Mouse (Mus musculus) CH12.LX (cell line): Measurements from ENCODE around the gene Spink2. TPM values are rescaled to one million over a fixed set of nuclear protein-coding genes. Genes with fewer than 3 reads are reported as not detected.

Experiments
- DNase-seq: peaks from one replicate; pipeline ENCODE4 v3.0.0-alpha.2; 2013; ENCODE audit errors: extremely low read depth
- H3K27ac ChIP-seq: 2 replicates; pipeline ENCODE4 v1.5.1; 2012; ENCODE audit warnings: low read depth, mild to moderate bottlenecking, control low read depth, moderate library complexity; ENCODE audit not compliant: insufficient read depth
- H3K27me3 ChIP-seq: replicated peaks from 2 replicates; pipeline ENCODE3; 2012; ENCODE audit warnings: inconsistent platforms
- H3K36me3 ChIP-seq, 2 experiments: replicated peaks in 1 of 2; 2 replicates each; pipeline versions ENCODE3 to v1.6.1; 2012; ENCODE audit warnings: inconsistent platforms in 1 of 2, low read length in 1 of 2, mild to moderate bottlenecking in 1 of 2, mixed read lengths in 1 of 2, moderate library complexity in 1 of 2; ENCODE audit not compliant: control insufficient read depth in 1 of 2, insufficient read depth in 1 of 2
- H3K4me1 ChIP-seq, 2 experiments: 2 replicates each; pipeline ENCODE4 v1.6.1; 2012; ENCODE audit warnings: inconsistent platforms in 1 of 2, moderate library complexity in 1 of 2; ENCODE audit not compliant: insufficient read depth in 2 of 2, control insufficient read depth in 1 of 2
- H3K4me2 ChIP-seq: 2 replicates; pipeline ENCODE4 v1.6.1; 2012; ENCODE audit warnings: low read depth, mild to moderate bottlenecking, control low read depth; ENCODE audit not compliant: poor library complexity, insufficient read depth, severe bottlenecking
- H3K4me3 ChIP-seq, 3 experiments: fragments of 150-350 bp in 1 of 3; sonication (generic) in 1 of 3; replicated peaks in 1 of 3; 2 replicates each; pipeline versions ENCODE3 to v1.5.1; 2011 to 2012; ENCODE audit warnings: low read depth in 2 of 3, low read length in 2 of 3, mild to moderate bottlenecking in 2 of 3, moderate library complexity in 2 of 3, control low read depth in 1 of 3, improper control_type of control experiment in 1 of 3, inconsistent platforms in 1 of 3, mixed read lengths in 1 of 3; ENCODE audit not compliant: poor library complexity in 1 of 3
- H3K79me2 ChIP-seq: replicated peaks from 2 replicates; pipeline ENCODE4 v1.6.1; 2012; ENCODE audit warnings: mild to moderate bottlenecking, moderate library complexity; ENCODE audit not compliant: control insufficient read depth, poor library complexity, insufficient read depth, severe bottlenecking; ENCODE audit errors: extremely low read depth
- H3K9ac ChIP-seq: 2 replicates; pipeline ENCODE4 v1.6.1; 2012; ENCODE audit warnings: low read depth, mild to moderate bottlenecking, control low read depth, moderate library complexity; ENCODE audit not compliant: insufficient read depth
- H3K9me3 ChIP-seq: replicated peaks from 2 replicates; pipeline ENCODE3; 2012; ENCODE audit warnings: low read length, inconsistent platforms, mixed read lengths
- CHD1 ChIP-seq: IDR thresholded peaks from 2 replicates; pipeline ENCODE4 v1.6.1; 2012; ENCODE audit warnings: low read depth, low read length, improper control_type of control experiment, inconsistent platforms
- CHD2 ChIP-seq: IDR thresholded peaks from 2 replicates; pipeline ENCODE4 v1.6.1; 2011; ENCODE audit warnings: low read length, improper control_type of control experiment
- E2F4 ChIP-seq: IDR thresholded peaks from 2 replicates; pipeline ENCODE4 v1.6.1; 2011; ENCODE audit warnings: low read depth, low read length, improper control_type of control experiment; ENCODE audit not compliant: insufficient replicate concordance
- EP300 ChIP-seq: IDR thresholded peaks from 2 replicates; pipeline ENCODE4 v1.6.1; 2011; ENCODE audit warnings: low read length, improper control_type of control experiment
- ETS1 ChIP-seq: conservative IDR thresholded peaks from 2 replicates; pipeline ENCODE4 v1.6.1; 2012; ENCODE audit warnings: low read depth, mild to moderate bottlenecking, inconsistent platforms, low read length, improper control_type of control experiment, moderate library complexity
- GABPA ChIP-seq: IDR thresholded peaks from 2 replicates; pipeline ENCODE4 v1.6.1; 2012; ENCODE audit warnings: low read depth, low read length, improper control_type of control experiment, inconsistent platforms; ENCODE audit not compliant: insufficient replicate concordance
- HCFC1 ChIP-seq: IDR thresholded peaks from 2 replicates; pipeline ENCODE4 v1.6.1; 2012; ENCODE audit warnings: low read depth, mild to moderate bottlenecking, inconsistent platforms, low read length, improper control_type of control experiment
- MAX ChIP-seq: IDR thresholded peaks from 2 replicates; pipeline ENCODE4 v1.6.1; 2011; ENCODE audit warnings: low read length, improper control_type of control experiment
- MAZ ChIP-seq: IDR thresholded peaks from 2 replicates; pipeline ENCODE4 v1.6.1; 2012; ENCODE audit warnings: low read depth, mild to moderate bottlenecking, inconsistent platforms, low read length, improper control_type of control experiment, moderate library complexity
- MEF2A ChIP-seq: IDR thresholded peaks from 2 replicates; pipeline ENCODE4 v1.6.1; 2014; ENCODE audit warnings: low read depth, mild to moderate bottlenecking, inconsistent platforms, low read length, improper control_type of control experiment, borderline replicate concordance
- MYC ChIP-seq: IDR thresholded peaks from 2 replicates; pipeline ENCODE4 v1.6.1; 2011; ENCODE audit warnings: low read depth, mild to moderate bottlenecking, improper control_type of control experiment, low read length
- NELFE ChIP-seq: IDR thresholded peaks from 2 replicates; pipeline ENCODE4 v1.6.1; 2011; ENCODE audit warnings: low read depth, low read length, improper control_type of control experiment
- PAX5 ChIP-seq: IDR thresholded peaks from 2 replicates; pipeline ENCODE4 v1.6.1; 2012; ENCODE audit warnings: low read length, inconsistent platforms, mixed read lengths
- RCOR1 ChIP-seq: conservative IDR thresholded peaks from 2 replicates; pipeline ENCODE4 v1.6.1; 2012; ENCODE audit warnings: low read depth, mild to moderate bottlenecking, inconsistent platforms, low read length, improper control_type of control experiment
- SIN3A ChIP-seq: IDR thresholded peaks from 2 replicates; pipeline ENCODE4 v1.6.1; 2012; ENCODE audit warnings: low read length, improper control_type of control experiment, inconsistent platforms
- SMC3 ChIP-seq: IDR thresholded peaks from 2 replicates; pipeline ENCODE4 v1.6.1; 2011; ENCODE audit warnings: low read depth, low read length, improper control_type of control experiment
- TBP ChIP-seq: conservative IDR thresholded peaks from 2 replicates; pipeline ENCODE4 v1.6.1; 2011; ENCODE audit warnings: low read depth, low read length, improper control_type of control experiment
- USF1 ChIP-seq: IDR thresholded peaks from 2 replicates; pipeline ENCODE4 v1.6.1; 2014; ENCODE audit warnings: low read depth, mild to moderate bottlenecking, inconsistent platforms, low read length, improper control_type of control experiment
- ZC3H11A ChIP-seq: IDR thresholded peaks from 2 replicates; pipeline ENCODE4 v1.6.1; 2012; ENCODE audit warnings: low read depth, mild to moderate bottlenecking, inconsistent platforms, low read length, improper control_type of control experiment
- ZKSCAN1 ChIP-seq: IDR thresholded peaks from 2 replicates; pipeline ENCODE4 v1.6.1; 2012; ENCODE audit warnings: low read depth, inconsistent platforms, low read length, improper control_type of control experiment, borderline replicate concordance
- dilution Hi-C: fragments of 300-500 bp; cut with MboI; formaldehyde crosslinking; loops from 2 replicates; pipeline ENCODE4 v1.14.3; 2020; ENCODE audit warnings: low sequenced_read_pairs; ENCODE audit not compliant: extremely low pct_unique_long_range_greater_than_20kb, extremely low pct_ligation_motif_present
- in situ Hi-C: fragments of 300-500 bp; cut with MboI; formaldehyde crosslinking; loops from 3 replicates; pipeline ENCODE4 v1.14.3; 2019; ENCODE audit warnings: low sequenced_read_pairs, low pct_ligation_motif_present, low pct_unique_long_range_greater_than_20kb, mixed read lengths
- polyA plus RNA-seq: library from polyadenylated mRNA; unstranded; fragments of >175 nt; gene quantifications from 2 replicates; pipeline ENCODE4 v1.2.1, GENCODE M21; 2012; ENCODE audit warnings: low read depth; ENCODE audit not compliant: insufficient read length
- total RNA-seq, 2 experiments: library from RNA; depleted of rRNA; stranded (reverse); fragments of 300-350 nt in 1 of 2; fragments of >200 nt in 1 of 2; gene quantifications; 2 replicates each; pipeline ENCODE4 v1.2.3; 2012 to 2014

Gene Spink2
- total RNA-seq (2012; rRNA removed) (0.42 and 0.55 TPM in 2 replicates), total RNA-seq (2014; rRNA removed) (not detected in 2 replicates), polyA plus RNA-seq (0.67 and 1.3 TPM in 2 replicates)

DNA sequence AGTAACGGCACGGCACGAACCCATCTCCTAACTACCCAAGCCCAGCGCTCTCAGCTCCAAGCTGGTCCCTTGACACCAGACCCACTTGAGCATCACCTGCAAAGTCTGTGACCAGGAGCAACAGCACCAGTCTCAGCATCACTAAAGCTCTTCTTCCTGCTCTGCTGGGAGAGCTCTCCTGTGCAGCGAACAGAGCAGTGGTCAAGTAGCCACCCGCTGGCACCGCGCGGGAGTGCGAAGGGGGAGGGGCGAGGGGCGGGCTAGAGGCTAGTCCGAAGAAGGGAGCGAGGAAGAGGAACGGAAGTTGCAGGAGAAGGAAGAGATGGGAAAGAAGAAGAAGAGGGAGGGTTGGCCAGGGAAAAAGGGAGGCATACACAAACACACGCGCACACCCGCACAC, at the start of gene Spink2:
Spink2 (minus strand) TSS at position 236 of the 400 bp plus-strand sequence.
- H3K4me2 ChIP-seq, result no peak within 1 kb of the TSS
- no peak for DNase-seq

DNA sequence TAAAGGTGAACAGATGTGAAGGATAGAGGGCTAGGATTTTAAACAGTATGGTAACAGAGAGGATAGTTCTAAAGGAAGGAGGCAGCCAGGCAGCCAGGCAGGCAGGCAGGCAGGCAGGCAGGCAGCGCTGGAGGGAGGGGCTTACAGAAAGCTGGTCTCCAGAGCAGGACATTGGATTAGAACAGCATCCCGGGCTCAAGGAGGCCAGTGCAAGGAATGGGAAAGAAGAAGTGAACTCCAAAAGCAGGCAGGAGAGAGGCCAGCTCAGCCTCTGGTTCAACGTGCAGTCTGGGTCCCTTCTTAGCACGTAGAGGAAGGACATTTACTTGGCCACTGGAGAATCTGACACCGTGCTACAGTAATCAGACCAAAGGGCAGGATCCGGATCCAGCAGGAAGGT, 48.9 kb upstream of the Spink2 start:
- DNase-seq, result no peak
- Histone ChIP-seq H3K4me2 (no peak overlapping the region), H3K4me1 (peaks cover 0 to 9% of the 10 kb centered on the region in 2 experiments; a peak in 1 of 4 replicates), H3K9ac (no peak overlapping the region), H3K27me3 (no peaks in the 10 kb centered on the region), H3K4me3 (no peak overlapping the region), H3K27ac (no peak overlapping the region), H3K36me3 (no peaks in the 10 kb centered on the region), H3K79me2 (no peaks in the 10 kb centered on the region), H3K9me3 (peaks cover 8% of the 10 kb centered on the region)
- dilution Hi-C loops, result no loop called here
- TF ChIP-seq ZC3H11A (no peak), GABPA (no peak), MEF2A (no peak), CHD2 (no peak), MAX (no peak)
- in situ Hi-C loops, result no loop called here

More for the DNA sequence above, at the start of gene Spink2:
- Histone ChIP-seq H3K9ac (no peak within 1 kb of the TSS), H3K79me2 (no peaks in the 10 kb centered on the region), H3K4me1 (peaks cover 0 to 7% of the 10 kb centered on the region in 2 experiments; a peak in 1 of 4 replicates)
- dilution Hi-C loops, result no loop called here
- TF ChIP-seq MAX (no peak), ZKSCAN1 (no peak), SIN3A (no peak)
- TF ChIP-seq, all 38 proteins: peak for 0
- no peaks in the 10 kb centered on the region for H3K9me3 ChIP-seq
- in situ Hi-C loops, result no loop called here
- no peaks in the 10 kb centered on the region for H3K27me3 ChIP-seq
- no peaks in the 10 kb centered on the region for H3K36me3 ChIP-seq
- H3K27ac ChIP-seq, result no peak within 1 kb of the TSS
- H3K4me3 ChIP-seq, result no peak within 1 kb of the TSS

DNA sequence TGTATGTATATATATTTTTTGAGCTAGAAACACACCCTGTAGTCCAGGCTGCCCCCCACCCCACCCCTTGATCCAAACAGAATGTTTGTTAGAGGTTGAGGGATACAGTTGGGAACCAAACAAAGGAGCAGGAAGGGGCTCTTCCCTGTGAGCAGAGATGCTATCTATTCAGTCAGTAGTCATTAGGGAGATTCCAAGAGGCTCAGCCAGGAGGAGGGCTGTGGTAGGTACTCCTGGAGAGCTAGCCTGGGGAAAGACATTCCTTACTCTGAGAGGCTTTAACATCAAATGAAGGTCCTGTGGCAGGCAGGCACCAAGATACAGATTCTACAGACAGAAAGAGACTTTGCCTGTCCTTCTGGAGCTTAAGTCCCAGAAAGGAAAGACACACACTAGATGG, 48.0 kb upstream of the Spink2 start:
- Histone ChIP-seq H3K27me3 (no peaks in the 10 kb centered on the region), H3K9ac (no peak overlapping the region), H3K27ac (no peak overlapping the region), H3K79me2 (no peaks in the 10 kb centered on the region), H3K36me3 (no peaks in the 10 kb centered on the region), H3K4me1 (peaks cover 0 to 8% of the 10 kb centered on the region in 2 experiments; a peak in 1 of 4 replicates), H3K4me3 (no peak overlapping the region), H3K4me2 (no peak overlapping the region), H3K9me3 (peaks cover 2% of the 10 kb centered on the region)
- dilution Hi-C loops, result no loop called here
- no peak for TF ChIP-seq PAX5
- no peak for TF ChIP-seq USF1
- TF ChIP-seq GABPA, result no peak
- TF ChIP-seq RCOR1, result no peak
- no peak for TF ChIP-seq E2F4
- no peak for TF ChIP-seq ZC3H11A
- TF ChIP-seq NELFE, result no peak
- TF ChIP-seq HCFC1, result no peak
- no peak for TF ChIP-seq ETS1
- TF ChIP-seq SIN3A, result no peak
- no peak for TF ChIP-seq TBP
- no peak for TF ChIP-seq CHD1
- no peak for TF ChIP-seq MAZ
- no peak for TF ChIP-seq SMC3
- no peak for TF ChIP-seq EP300
- TF ChIP-seq MYC, result no peak
- no peak for TF ChIP-seq CHD2
- DNase-seq, result no peak
- in situ Hi-C loops, result no loop called here
